Mouse (Mus musculus) liver, embryonic 14.5 days (tissue): Measurements from ENCODE around the gene Cyld. TPM values are rescaled to one million over a fixed set of nuclear protein-coding genes. Genes with fewer than 3 reads are reported as not detected.

Experiments used
- ATAC-seq: fragments of 200-750 bp; cut with Nextera tagmentation; 2 replicates; pipeline ENCODE4 v1.8.0; 2017; ENCODE audit warnings: moderate number of reproducible peaks, mild to moderate bottlenecking, moderate library complexity; ENCODE audit not compliant: insufficient read depth
- DNase-seq, 3 experiments: peaks; one replicate each; pipeline ENCODE4 v3.0.0-alpha.2; 2012 to 2013; ENCODE audit warnings: low read depth in 3 of 3, low spot score in 3 of 3
- H3K27ac ChIP-seq: fragments of 300-500 bp; sonication (generic); 2 replicates; pipeline ENCODE4 v1.5.1; 2014; ENCODE audit warnings: moderate library complexity, mild to moderate bottlenecking, control low read depth, inconsistent platforms
- H3K27me3 ChIP-seq: fragments of 300-500 bp; sonication (generic); 2 replicates; pipeline ENCODE4 v1.6.1; 2014; ENCODE audit warnings: mild to moderate bottlenecking, low read length, moderate library complexity; ENCODE audit not compliant: control insufficient read depth, insufficient read depth
- H3K36me3 ChIP-seq: fragments of 300-500 bp; sonication (generic); replicated peaks from 2 replicates; pipeline ENCODE4 v1.6.1; 2014; ENCODE audit warnings: low read depth; ENCODE audit not compliant: control insufficient read depth, insufficient read depth
- H3K4me1 ChIP-seq, 2 experiments: fragments of 200-500 bp in 1 of 2; fragments of 300-500 bp in 1 of 2; sonication (generic) in 1 of 2; replicated peaks; 2 replicates each; pipeline ENCODE4 v1.6.1; 2012 to 2014; ENCODE audit warnings: antibody characterized with exemption in 1 of 2, inconsistent platforms in 1 of 2, low read length in 1 of 2; ENCODE audit not compliant: control insufficient read depth in 2 of 2, insufficient read depth in 2 of 2
- H3K4me2 ChIP-seq: fragments of 300-500 bp; sonication (generic); 2 replicates; pipeline ENCODE4 v1.6.1; 2014; ENCODE audit warnings: low read depth, mild to moderate bottlenecking, control low read depth, moderate library complexity
- H3K4me3 ChIP-seq, 2 experiments: fragments of 200-500 bp in 1 of 2; fragments of 300-500 bp in 1 of 2; sonication (generic) in 1 of 2; 2 replicates each; pipeline ENCODE4 v1.5.1; 2012 to 2014; ENCODE audit warnings: low read depth in 2 of 2, low read length in 2 of 2, mild to moderate bottlenecking in 2 of 2, control low read depth in 1 of 2, inconsistent platforms in 1 of 2, moderate library complexity in 1 of 2; ENCODE audit not compliant: insufficient read depth in 1 of 2
- H3K9ac ChIP-seq: fragments of 300-500 bp; sonication (generic); replicated peaks from 2 replicates; pipeline ENCODE4 v1.6.1; 2014; ENCODE audit warnings: mild to moderate bottlenecking, control low read depth, moderate library complexity
- H3K9me3 ChIP-seq: fragments of 300-500 bp; sonication (generic); 2 replicates; pipeline ENCODE4 v1.6.1; 2016; ENCODE audit warnings: low read length, mixed read lengths; ENCODE audit not compliant: control insufficient read depth
- CTCF ChIP-seq: IDR thresholded peaks from 2 replicates; pipeline ENCODE4 v1.5.1; 2016; ENCODE audit warnings: antibody characterized with exemption, low read depth, control low read depth
- EP300 ChIP-seq: IDR thresholded peaks from 2 replicates; pipeline ENCODE4 v1.6.1; 2016; ENCODE audit warnings: antibody characterized with exemption, low read depth
- WGBS: fragments of 180-500 bp; shearing (Covaris S2); extraction: QIAGEN DNeasy Blood & Tissue Kit; methylation state at CpG from one replicate; pipeline ENCODE4 v1.1.7; 2014; ENCODE audit not compliant: insufficient replicate concordance; 5-methylcytosine and 5-hydroxymethylcytosine counted together
- polyA plus RNA-seq, 2 experiments: library from polyadenylated mRNA; depleted of rRNA in 1 of 2; stranded (reverse) in 1 of 2; unstranded in 1 of 2; fragments of >200 nt; fragmentation: Nextera tagmentation in 1 of 2; extraction: Ambion mirVana in 1 of 2; gene quantifications; 2 replicates each; pipeline versions ENCODE4 v1.2.1 to v1.2.3; 2012 to 2014

Cyld gene
- polyA plus RNA-seq, 2 experiments: 2.7 to 5.2 TPM

DNA sequence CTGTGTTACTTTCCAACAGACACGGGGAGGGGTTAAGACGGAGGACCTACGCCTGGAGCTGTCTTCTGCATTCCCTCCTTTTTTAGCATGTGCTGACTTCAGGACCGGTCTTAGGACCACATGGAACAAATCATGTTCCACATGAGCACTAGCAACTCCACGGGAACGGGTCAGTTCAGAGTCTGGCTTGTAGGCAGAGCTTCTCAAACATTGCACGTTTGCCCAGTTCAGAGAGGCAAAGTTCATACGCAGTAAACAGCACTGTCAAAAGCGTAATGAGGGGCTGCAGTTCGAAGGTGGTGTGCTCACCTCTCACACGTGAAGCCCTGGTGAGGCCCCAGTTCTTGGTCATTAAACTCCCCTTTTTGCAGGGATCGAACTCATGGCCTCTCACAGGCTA lies 65.2 kb downstream of the Cyld start:
- Histone ChIP-seq H3K36me3 (no peaks in the 10 kb centered on the region), H3K4me1 (peaks cover 0 to 6% of the 10 kb centered on the region in 2 experiments; a peak in 2 of 4 replicates), H3K9ac (no peak overlapping the region), H3K4me3 (no peak overlapping the region), H3K9me3 (no peaks in the 10 kb centered on the region), H3K27ac (no peak overlapping the region), H3K27me3 (no peaks in the 10 kb centered on the region), H3K4me2 (no peak overlapping the region)
- TF ChIP-seq CTCF: no peak
- TF ChIP-seq EP300: no peak
- 61% methylated on average over 12 of the region's 12 CpGs for WGBS
- DNase-seq (peak in 1 of 3 experiments; percentile 2), ATAC-seq (no peak)

DNA sequence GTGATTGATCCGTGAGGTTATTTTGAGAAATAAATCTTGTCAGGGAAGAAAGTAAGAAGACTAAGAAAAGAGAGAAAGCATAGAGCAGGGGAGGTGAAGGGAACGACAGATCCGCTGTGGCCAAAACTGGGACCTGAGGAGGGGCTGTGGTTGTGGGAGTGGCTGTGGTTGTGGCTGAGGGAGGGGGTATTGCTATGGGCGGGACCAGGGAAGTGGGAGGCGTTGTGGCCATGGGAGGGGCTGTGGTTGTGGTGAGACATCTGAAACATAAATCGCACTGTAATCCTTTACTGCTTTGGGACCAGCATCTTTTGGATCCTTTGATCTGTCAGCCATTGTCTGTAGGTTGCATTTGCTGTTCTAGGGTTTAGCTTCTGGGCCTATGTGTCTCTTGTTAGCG lies 74.4 kb downstream of the Cyld start:
- no peak overlapping the region for H3K27ac ChIP-seq
- H3K4me3 ChIP-seq: no peak overlapping the region
- no peak overlapping the region for H3K9ac ChIP-seq
- 27% methylated on average over 7 of the region's 7 CpGs for WGBS
- no peak for TF ChIP-seq CTCF
- no peak for TF ChIP-seq EP300
- no peaks in the 10 kb centered on the region for H3K4me1 ChIP-seq
- H3K9me3 ChIP-seq: no peaks in the 10 kb centered on the region; the same call in 1 of the 2 replicates
- ATAC-seq (no peak), DNase-seq (no peak)
- H3K27me3 ChIP-seq: no peaks in the 10 kb centered on the region
- H3K4me2 ChIP-seq: no peak overlapping the region
- no peaks in the 10 kb centered on the region for H3K36me3 ChIP-seq

DNA sequence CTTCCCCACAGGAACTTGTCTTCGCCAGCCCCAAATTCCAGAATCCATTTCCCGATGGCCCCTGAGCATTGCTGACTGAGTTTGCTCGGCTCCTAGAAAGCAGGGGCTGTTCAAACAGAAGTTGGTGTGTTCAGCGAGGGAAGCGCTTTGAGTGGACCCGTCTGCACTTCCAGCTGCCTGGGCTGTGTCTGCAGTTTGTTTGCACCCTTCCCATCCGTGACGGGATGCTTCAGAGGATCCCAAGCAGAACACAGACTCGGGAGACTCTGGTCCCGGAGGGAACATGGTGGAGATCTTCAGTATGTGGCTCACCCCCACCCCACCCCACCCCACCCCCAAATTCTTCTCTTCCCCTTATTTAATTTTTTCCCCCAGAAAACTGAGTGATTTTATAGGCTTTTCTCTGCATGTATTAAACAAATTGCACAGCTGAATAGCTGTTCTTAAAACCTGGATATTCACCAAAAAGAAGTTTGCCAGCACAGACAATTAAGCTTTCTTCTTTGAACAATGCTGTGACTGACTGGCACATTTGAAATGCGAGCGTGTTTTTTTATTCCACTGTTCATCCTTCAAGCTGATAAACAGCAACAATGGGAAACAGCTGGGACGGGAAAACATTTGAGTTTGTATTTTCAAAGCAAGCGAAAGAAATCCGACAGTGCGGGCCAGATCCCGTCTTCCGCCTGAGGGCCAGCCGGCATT lies 77.9 kb downstream of the Cyld start:
- H3K9me3 ChIP-seq: no peaks in the 10 kb centered on the region; the same call in 1 of the 2 replicates
- H3K4me2 ChIP-seq: no peak overlapping the region
- no peaks in the 10 kb centered on the region for H3K36me3 ChIP-seq
- TF ChIP-seq EP300 (no peak), CTCF (no peak)
- 64% methylated on average over 19 of the region's 19 CpGs for WGBS
- no peak overlapping the region for H3K27ac ChIP-seq
- no peak for DNase-seq
- H3K4me3 ChIP-seq: no peak overlapping the region
- no peak for ATAC-seq
- H3K4me1 ChIP-seq: no peaks in the 10 kb centered on the region
- no peak overlapping the region for H3K9ac ChIP-seq
- no peaks in the 10 kb centered on the region for H3K27me3 ChIP-seq

DNA sequence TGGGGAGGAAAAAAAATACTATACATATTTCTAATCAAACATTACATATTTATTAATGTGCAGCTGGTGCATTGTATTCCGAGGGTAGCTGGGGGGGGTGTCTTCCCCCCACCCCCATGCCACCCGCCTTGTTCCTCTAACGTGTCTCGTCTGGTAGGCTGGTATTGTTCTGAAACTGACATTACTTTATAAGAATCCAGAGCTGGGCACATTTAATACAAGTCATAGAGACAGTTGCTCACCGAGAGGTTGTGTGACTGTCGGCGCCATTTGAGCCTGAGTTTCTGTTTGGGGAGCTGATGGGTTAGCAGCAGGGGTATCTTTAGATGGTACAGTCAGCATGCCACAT lies 78.4 kb downstream of the Cyld start:
- Histone ChIP-seq H3K4me2 (no peak overlapping the region), H3K4me3 (no peak overlapping the region)

DNA sequence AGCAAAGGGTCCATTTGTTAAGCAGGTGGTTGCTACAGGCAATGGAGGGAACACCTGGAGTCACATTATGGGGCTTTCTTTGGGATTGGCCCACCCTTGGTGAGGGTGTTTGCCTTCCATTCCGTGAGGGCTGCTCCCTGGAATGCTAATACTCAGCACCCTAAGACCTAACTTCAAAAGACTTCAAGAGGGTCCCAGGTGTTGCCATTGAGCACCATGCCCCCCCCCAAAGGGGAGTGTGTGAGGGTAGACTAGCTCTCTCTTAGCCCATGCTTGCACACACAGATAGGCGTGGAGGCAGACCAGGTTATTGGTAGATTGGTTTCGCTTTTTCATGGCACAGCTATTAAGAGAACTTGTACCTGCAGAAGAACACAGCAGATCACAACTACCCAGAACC lies 83.3 kb downstream of the Cyld start:
- H3K4me1 ChIP-seq: no peaks in the 10 kb centered on the region
- no peak overlapping the region for H3K27ac ChIP-seq
- no peak for DNase-seq
- TF ChIP-seq CTCF (no peak), EP300 (no peak)
- no peak overlapping the region for H3K4me2 ChIP-seq
- H3K27me3 ChIP-seq: no peaks in the 10 kb centered on the region
- H3K9ac ChIP-seq: no peak overlapping the region
- ATAC-seq: no peak
- no peak overlapping the region for H3K4me3 ChIP-seq
- 53% methylated on average over 3 of the region's 3 CpGs for WGBS
- H3K9me3 ChIP-seq: no peaks in the 10 kb centered on the region
- H3K36me3 ChIP-seq: no peaks in the 10 kb centered on the region

More for the DNA sequence above, 78.4 kb downstream of the Cyld start:
- no peak for DNase-seq
- H3K27me3 ChIP-seq: no peaks in the 10 kb centered on the region
- TF ChIP-seq CTCF (no peak), EP300 (no peak)
- H3K9me3 ChIP-seq: no peaks in the 10 kb centered on the region
- no peaks in the 10 kb centered on the region for H3K4me1 ChIP-seq
- no peak overlapping the region for H3K27ac ChIP-seq
- H3K9ac ChIP-seq: no peak overlapping the region
- 74% methylated on average over 7 of the region's 7 CpGs for WGBS
- no peaks in the 10 kb centered on the region for H3K36me3 ChIP-seq
- ATAC-seq: no peak
